Mouse (Mus musculus) frontal cortex, adult (tissue): Measurements from ENCODE around the gene Myo18b.
A peak's percentile ranks its signal among the peaks of the same experiment; 100 is the strongest.

Experiments used
- ATAC-seq: cut with Nextera tagmentation; 2 replicates; pipeline ENCODE4 v1.9.2; 2017; ENCODE audit warnings: mild to moderate bottlenecking, moderate library complexity, mixed read lengths; ENCODE audit not compliant: low TSS enrichment

The Myo18b gene

DNA sequence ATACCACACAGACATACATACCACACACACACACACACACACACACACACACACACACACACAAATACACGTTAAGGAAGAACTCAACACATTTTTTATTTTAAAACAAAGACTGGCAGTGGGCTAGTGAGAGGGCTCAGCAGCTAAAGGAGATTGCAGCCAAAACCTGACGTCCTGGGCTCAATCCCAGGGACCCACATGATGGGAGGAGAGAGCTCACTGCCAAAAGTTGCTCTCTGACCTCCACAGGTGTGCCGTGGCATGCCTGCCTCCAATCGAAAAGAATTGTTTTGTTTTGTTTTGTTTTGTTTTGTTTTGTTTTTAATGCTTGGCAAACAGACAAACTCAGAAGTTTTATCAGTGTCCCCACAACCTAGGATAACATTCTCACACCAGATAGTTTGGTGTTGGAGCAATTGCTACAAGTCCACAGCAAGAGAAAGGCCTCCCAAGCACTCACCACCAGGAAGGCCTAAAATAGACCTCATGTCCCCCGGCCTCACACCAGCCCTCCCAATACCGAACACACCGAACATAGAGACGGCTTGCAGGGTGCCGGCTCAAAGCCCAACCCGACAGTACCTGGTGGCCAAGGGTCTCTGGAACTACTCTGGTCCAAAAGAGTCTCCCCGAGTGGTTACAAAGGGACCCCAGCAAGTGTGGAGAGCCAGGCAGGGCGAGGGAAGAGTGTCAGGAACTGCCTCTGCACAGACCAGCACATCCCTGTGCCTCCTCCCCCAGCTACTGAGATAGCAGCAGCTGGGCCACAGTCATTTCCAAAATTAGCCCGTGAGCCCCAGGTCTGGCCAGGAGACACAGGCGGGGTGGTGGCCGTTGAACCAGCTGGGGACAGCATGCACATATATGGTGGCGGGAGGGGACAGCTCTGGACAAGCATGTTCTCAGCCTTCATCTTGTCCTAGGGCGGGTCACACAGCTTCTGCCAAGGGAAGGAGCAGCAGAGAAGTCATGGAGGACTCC is at the start of gene Myo18b:
Gene Myo18b (minus strand): TSS at position 689 of the 981 bp plus-strand sequence.
- peak; percentile 52; the same call in 1 of the 2 replicates for ATAC-seq

DNA sequence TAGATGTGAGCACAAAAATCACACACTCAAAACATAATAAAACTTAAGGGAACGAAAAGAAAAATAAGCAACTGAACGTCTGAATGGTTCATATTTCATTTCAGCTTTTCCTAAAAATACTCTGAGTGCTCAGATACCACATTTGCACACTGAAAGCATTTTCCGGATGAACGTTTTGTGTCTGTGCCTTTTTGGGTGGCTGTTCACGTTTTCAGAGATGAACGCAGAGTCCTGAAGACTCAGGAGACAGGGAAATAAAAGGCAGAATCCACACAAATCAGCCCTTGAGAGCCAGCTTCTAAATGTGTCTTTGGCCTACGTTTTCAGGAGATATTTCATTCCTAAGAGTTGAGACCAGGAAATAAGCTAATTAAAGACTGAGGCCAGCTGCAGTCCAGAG is 49.8 kb upstream of the Myo18b start:
- ATAC-seq = 0 out of 2 replicates have a peak, but pooled peaks have one; percentile 16

DNA sequence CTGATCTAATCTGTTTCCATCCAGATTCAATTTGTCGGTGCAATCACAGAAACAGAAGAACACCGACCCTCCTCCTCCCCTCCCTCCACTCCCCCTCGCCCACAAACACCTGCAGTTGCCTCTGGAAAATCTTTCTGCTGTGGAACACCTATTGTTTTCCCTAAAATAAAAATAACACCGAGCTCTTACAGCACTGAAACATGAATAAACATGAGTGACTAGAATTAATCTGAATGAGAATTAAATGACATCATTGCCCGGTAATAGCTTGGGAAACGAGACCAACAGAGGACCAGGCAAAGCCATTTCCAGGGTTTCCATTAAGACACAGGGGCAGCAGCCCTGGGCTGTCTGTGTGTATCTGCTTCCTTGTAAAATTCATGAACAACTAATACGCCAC is 46.1 kb upstream of the Myo18b start:
- ATAC-seq = no peak

DNA sequence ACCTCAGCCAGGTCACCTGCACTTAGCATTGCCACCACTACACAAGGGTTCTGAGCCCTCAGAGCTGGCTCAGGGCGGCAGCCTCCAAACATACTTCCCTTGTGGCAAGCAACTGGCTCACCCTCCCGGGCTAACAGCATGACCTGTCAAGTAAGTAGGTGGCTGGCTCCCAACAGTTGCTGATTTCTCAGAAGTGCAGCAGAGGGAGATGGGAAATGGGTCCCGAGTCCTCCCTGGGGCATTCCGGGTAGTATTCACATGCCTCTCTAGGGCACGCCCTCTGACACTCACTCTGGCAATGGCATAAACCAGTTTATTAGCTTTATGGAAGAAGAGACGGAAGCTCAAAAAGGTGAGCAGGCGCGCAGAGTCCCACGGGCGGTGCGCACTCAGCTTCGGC is 44.8 kb upstream of the Myo18b start:
- ATAC-seq = no peak

DNA sequence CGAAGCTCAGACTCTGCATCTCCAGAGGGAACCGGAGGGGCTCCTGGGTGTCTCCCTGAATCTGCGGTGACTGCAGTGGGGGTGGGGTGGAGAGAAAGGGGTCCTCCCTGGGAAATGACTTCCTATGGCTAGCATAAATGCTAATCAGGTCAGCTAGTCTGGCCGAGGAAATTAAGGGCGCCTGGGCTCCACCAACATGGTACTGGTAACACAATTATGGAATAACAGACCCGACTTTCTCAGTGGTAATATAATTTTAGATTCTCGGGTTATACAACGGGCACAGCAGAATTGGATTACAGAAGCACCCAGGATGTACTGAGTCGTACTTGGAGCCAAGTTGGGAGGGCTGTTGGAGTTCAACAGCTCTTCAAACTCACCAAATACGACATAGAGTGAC is 40.5 kb upstream of the Myo18b start:
- ATAC-seq = peak; percentile 21; the same call in 1 of the 2 replicates

DNA sequence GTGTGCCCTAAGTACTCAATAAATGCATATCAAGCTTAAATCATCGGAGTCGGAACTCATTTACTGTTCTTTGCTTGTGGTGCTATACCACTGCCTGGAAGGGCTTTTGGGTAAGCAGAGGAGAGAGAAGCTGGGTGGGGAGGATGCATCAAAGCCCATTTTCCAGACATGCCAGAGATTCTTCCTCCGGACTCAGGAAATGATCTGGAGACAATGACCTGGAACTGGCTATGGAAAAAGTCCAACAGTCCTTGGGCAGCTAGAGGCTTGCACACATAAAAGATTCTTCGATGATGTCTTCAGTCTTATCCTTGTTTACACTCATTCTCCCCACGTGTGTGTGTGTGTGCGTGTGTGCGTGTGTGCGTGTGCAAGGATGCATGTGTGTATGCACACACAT is 39.3 kb upstream of the Myo18b start:
- ATAC-seq = no peak

DNA sequence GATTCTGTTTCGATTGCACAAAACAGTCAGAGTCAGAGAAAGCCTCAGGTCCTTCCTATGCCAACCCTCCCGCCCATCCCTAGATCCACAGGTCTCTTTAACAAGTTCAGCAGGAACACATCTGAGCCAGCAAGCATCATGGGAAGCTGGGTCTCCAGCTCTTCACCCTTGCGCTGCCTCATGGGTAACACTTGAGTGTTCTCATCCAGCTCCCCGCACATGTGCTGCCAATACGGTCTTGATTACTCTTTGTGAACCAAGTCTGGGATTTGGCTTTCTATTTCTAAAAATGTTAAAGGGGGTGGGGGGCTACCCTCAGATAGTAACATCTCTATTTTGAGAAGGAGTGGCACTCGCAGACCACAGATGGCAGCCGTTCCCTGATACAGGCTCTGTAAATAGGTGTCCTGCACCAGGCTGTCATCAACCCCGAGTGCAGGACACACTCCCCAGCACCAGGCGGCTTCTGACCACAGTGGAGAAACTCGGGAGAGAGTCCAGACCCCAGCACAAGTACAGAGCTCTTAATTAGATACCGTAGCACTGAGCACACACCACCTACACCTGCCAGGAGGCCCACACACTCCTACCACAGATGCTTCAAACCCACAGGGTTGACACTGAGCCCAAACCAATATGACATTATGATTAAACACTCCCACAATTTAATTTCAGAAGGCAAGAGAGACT is 36.9 kb upstream of the Myo18b start:
- ATAC-seq = peak; percentile 21; the same call in 1 of the 2 replicates

DNA sequence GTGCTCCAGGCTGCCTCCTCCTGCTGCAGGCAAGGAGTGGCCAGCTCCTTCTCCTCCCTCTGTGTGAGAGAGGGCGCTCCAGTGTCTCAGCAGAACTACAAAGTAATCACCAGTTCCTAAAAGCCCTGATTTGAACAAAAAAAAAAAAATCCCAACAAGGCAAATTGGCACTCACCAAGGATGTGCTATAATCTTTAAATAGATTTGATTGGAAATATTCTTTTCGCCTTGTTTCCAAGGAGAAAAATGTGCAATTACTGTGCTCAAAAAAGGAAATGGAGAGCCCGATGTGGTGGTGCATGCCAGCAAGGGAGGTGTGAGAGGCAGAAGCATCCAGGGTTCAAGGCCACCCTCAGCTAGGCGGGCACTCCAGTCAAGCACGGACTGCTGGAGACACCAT is 35.7 kb upstream of the Myo18b start:
- ATAC-seq = peak; percentile 40

DNA sequence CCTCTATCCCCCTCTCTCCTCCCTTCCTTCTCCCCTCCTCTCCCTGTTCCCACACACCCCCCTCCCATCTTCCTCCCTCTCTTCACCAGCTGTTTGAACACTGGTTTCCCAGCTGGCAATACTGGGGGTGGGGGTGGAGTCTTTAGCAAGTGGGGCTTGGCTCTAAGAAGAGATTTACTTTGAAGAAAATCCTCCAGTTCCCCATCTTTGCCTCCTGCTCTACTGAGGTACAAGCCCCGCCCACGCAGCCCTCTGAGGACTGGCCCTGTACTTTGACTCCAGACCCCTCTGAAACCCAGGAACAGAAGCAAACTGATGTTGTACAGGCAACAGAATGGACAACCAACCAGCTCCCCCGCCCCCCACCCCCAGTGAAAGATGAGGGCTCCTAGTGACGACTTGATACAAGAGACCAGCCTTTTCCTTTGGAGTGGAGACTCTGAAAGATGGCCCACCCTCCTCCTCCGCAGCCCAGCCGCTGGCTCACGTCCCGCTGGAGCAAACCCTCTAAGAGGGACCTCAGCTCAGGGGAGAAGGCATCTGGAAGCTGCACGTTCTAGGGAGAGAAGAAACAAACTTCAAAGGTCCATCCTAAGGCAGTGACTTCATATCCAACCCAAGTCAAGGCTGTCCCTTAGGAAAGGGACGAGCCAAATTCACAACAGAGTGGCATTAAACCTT is 32.2 kb upstream of the Myo18b start:
- no peak for ATAC-seq

DNA sequence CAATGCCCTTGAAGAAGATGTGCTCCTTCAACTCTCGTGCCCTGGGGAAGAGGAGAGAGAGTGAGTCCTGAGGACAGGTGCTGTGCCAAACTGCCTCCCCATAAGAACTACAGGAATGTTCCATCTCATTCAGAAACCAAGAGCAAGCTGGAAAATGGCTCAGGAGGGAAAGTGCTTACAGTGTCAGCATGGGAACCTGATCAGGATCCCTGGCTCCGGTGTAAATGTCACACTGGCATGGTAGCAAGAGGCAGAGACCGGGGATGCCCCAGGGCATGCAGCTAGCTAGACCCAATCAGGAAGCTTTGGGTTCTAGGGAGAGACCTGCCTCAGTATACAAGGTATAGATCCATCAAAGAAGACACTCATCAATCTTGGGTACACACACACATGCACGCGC is 29.3 kb upstream of the Myo18b start:
- ATAC-seq = no peak

DNA sequence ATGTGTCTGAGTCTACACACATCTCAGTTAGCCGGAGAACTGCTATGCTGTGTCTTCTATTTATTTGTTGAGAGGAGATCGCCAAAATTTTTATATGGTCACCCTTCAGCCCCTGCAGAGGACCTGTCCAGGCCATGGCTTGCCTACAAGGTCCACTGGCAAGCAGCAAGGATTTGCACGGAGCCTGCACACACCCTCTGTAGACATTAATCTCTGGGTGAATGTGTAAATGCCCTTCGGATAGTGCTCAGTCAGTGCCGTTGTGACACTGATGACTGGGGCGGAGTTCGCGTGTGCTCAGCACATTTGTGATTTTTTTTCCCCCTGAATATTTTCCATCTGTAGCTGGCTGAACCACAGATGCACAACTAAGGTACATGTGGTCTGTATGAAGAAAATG is 28.6 kb upstream of the Myo18b start:
- ATAC-seq = no peak

DNA sequence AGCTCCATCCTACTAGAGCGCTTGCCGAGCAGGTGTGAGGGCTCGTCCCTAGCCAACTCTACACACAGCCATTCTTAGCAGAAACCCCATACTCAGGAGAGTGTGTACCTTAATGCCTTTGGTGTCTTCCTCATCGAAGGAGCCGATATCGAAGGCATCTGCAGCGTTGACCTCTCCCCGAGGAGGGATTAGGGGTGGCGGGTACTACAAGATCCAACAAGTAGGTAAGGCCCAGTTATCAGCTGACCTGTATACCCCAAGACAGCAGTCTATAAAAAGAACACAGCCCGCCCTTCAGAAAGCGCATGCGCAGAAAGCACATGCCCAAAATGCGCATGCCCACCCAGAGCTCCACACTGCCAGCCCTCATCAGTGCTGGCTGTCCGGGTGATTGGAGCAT is 27.7 kb upstream of the Myo18b start:
- no peak for ATAC-seq

DNA sequence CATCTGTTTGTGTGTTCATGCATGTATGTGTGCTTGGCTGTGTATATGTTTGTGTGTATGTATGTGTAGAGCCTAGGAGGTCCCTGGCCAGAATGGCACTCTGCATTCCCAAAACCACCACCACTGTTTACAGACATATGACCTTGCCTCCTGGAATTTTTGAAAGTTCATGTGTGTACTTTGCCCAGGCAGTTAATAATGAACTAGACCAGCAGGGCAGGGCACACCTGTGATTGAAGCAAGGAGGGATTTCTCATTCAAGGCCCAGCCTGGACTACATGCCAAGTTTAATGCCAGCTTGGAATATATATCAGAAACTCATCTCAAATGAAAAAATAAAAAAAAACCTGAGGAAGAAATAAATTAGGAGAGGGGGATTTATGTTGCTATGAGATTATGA is 25.8 kb upstream of the Myo18b start:
- no peak for ATAC-seq

DNA sequence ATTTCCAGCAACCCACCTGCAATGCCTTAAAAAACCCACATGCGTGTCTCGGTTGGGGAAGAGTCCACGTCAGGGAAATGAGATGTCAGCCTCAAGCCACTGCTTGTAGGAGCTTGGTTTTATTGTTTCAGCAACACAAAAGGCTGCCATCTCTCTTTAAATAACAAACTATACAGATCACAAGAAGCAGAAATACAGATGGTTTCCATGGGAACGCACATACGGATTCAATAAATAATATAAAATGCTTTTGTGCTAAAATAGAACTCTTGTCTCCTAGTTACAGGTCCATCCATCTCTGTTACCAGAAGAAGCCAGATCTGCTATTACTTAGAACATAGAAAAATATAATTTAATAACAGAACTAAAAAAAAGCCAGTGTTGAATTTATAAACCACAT is 14.2 kb upstream of the Myo18b start:
- ATAC-seq = no peak

DNA sequence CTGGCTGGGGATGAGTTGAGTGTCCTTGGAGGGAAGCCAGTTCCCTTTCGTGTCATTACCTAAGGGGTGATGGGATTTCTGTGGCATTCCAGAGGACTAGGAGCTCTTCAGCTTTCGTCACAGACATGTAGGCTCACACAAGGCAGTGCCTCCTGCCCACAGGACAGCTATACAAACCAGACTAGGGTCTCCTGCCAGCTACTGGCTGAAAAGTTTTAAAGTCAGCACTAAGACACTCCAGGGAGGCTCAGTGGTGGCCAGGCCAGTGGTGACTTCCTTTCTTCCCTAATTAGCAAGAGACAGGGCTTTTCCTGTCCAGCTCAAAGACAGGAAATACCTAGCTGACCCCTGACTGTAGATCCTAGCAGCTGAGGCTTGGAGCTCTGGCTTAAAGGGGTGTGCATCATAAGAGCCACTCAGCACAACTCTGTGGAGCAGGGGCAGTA is 12.0 kb upstream of the Myo18b start:
- ATAC-seq = peak; percentile 47; the same call in 1 of the 2 replicates

DNA sequence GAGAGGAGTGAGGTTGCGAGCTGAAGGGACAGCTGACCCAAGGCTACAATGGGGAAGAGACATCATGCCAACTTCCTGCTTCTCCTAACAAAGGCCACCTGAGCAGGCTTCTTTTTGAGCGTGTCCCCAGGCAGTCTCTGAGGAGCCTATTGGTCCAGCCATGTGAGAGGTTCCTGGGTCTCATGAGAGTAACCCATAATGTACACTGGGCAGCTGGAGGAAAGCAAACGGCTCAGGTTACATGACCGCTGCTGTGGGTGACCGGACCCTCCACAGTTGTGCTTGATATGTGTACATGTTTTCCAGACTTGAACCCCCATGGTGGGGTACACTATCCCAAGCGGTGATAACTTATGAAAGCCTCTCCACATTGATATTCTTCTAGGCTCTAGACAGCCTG is 11.3 kb upstream of the Myo18b start:
- ATAC-seq = no peak

DNA sequence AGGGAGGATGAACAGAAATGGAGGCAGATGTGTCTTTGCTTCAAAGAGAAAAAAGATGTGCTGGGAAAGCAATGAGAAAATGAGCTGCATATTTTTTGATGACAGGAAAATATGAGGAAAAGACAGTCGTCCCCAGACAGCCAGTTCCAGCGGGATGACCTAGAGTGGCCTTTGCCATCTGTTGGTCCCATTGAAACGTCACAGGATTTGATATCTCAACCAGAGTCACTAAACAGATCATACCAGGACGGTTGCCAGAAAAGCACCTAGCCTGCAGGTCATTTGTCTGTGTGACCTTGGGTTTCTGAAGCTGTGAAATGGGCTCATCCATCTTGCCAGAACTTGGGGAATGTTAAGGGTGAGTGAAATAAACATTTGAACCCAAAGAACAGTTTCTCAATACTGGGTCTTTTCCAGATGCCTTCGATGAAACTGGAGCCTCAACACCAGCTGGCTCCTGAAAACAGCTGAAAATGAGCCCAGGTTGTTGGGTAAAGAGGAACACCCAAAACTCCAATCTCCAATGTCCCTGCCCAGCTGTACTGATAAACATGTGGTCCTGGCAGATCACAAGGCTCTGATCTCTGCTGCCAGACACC is 2.6 kb downstream of the Myo18b start:
- ATAC-seq = no peak

DNA sequence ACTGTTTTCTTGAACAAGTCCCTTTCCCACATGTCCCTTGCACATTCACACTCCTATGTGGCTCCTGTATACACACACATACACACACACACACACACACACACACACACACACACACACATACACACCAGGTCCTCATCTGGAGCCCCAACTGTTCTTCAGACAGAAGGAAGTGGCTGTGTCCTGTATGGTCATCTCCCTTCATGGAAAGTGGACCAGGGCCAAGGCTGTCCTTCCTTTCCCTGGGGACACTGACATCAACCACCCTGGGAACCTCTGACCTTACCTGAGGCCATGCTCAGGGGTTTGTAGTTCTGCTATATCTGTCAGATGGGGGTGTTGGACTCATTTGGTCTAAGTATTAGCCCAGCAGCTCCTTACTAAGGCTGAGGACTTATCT is 3.8 kb downstream of the Myo18b start:
- no peak for ATAC-seq

DNA sequence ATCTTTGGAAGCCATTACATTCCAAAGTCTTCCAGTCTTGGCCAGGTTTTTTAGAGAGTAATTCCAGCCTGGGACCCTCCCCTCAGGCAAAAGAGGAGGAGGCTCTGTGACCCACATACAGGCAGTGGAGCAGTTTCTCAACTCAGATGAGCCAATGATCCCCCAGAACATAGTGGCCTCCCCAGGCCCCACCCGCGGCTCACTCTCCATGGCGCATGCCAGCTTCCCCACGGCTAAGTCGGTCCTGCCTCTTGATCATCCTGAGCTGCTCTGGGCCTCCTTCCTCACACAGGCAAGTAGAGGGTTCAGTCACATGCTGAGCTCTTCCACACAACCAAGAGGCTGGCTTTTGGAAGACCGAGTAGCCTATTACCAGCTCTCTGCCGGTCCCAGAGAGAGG is 7.5 kb downstream of the Myo18b start:
- ATAC-seq = no peak

DNA sequence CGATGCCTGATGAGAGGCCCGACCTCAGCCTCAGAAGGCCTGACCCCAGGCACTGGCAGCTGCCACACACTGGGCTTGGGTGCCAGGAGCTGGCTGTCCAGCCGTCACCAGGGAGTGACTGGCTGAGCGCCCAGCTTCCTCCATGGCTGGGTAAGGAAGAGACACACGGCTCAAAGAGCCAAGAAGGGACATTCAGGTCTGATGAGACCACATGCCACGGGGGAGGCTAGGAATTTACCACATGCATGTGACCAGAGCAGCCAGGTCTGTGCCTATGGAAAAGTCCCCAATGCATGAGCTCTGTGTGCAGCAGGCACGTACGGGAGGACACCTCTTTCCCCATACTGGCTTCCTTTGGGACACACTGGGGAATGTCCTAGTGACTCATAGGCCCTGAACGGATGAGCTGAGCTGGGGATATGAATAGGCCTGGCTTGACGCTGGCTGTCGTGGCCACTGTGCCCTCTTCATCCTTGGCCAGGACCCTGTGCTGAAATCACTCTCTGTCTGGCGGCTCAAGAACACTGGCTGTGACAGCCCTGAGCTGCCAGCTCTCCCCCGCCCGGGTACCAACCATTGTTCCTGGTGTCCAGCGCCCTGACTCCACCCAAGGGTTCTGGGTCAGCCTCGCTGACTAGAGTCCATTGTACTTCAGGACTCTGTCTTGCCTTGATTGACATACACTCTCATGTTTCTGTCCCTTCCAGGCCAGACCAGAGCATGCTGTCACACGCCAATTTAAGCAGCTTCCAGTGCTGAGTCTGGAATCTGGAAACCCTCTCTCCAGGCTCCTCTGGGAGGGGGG is 9.3 kb downstream of the Myo18b start:
- peak; percentile 59 for ATAC-seq
